Mouse (Mus musculus): Measurements from ENCODE around the gene Adgrb2.

The Adgrb2 gene

GRCm38 (mm10) chr4:130031146-130031545, 46.5 kb downstream of the Adgrb2 start:
- no peak for DNase-seq (ENCODE audit: low spot score)

GRCm38 (mm10) chr4:130033496-130033895, 48.8 kb downstream of the Adgrb2 start:
- no peak for DNase-seq (ENCODE audit: low spot score)

- DNase-seq (ENCODE audit: low spot score), result peak; percentile 76
These were observed 51.4 kb downstream of the Adgrb2 start for GRCm38 (mm10) chr4:130036112-130036511.

GRCm38 (mm10) chr4:130036573-130037401, 52.1 kb downstream of the Adgrb2 start:
- peak; percentile 60 for DNase-seq (ENCODE audit: low spot score)

GRCm38 (mm10) chr4:130039351-130039750, 54.7 kb downstream of the Adgrb2 start:
- DNase-seq (ENCODE audit: low spot score), result no peak

GRCm38 (mm10) chr4:130041076-130041475, 56.4 kb downstream of the Adgrb2 start:
- no peak for DNase-seq (ENCODE audit: low spot score)

- DNase-seq (ENCODE audit: low spot score), result no peak
These were observed 59.5 kb downstream of the Adgrb2 start for GRCm38 (mm10) chr4:130044211-130044610.

GRCm38 (mm10) chr4:130045609-130046008, 60.9 kb downstream of the Adgrb2 start:
- peak; percentile 43 for DNase-seq (ENCODE audit: low spot score)

GRCm38 (mm10) chr4:130047331-130048202, 62.9 kb downstream of the Adgrb2 start, which contains the start of gene Col16a1:
Col16a1 (plus strand) TSS chr4:130047840.
- DNase-seq (ENCODE audit: low spot score), result peak; percentile 86

GRCm38 (mm10) chr4:130048203-130048479, 63.5 kb downstream of the Adgrb2 start:
- DNase-seq (ENCODE audit: low spot score), result peak; percentile 41

- DNase-seq (ENCODE audit: low spot score), result no peak
These were observed 65.6 kb downstream of the Adgrb2 start for GRCm38 (mm10) chr4:130050056-130050824.

GRCm38 (mm10) chr4:130052283-130052682, 67.6 kb downstream of the Adgrb2 start:
- DNase-seq (ENCODE audit: low spot score), result no peak

GRCm38 (mm10) chr4:130053111-130053510, 68.4 kb downstream of the Adgrb2 start:
- no peak for DNase-seq (ENCODE audit: low spot score)

GRCm38 (mm10) chr4:130054727-130055126, 70.1 kb downstream of the Adgrb2 start:
- DNase-seq (ENCODE audit: low spot score), result no peak

GRCm38 (mm10) chr4:130055160-130056010, 70.7 kb downstream of the Adgrb2 start:
- no peak for DNase-seq (ENCODE audit: low spot score)

GRCm38 (mm10) chr4:130056011-130056322, 71.3 kb downstream of the Adgrb2 start:
- no peak for DNase-seq (ENCODE audit: low spot score)

GRCm38 (mm10) chr4:130056471-130056870, 71.8 kb downstream of the Adgrb2 start:
- no peak for DNase-seq (ENCODE audit: low spot score)

GRCm38 (mm10) chr4:130060937-130061336, 76.3 kb downstream of the Adgrb2 start:
- DNase-seq (ENCODE audit: low spot score), result no peak

- no peak for DNase-seq (ENCODE audit: low spot score)
These were observed 78.5 kb downstream of the Adgrb2 start for GRCm38 (mm10) chr4:130063191-130063590.

- DNase-seq (ENCODE audit: low spot score), result no peak
These were observed 82.1 kb downstream of the Adgrb2 start for GRCm38 (mm10) chr4:130066816-130067215.

- no peak for DNase-seq (ENCODE audit: low spot score)
These were observed 85.9 kb downstream of the Adgrb2 start for GRCm38 (mm10) chr4:130070523-130070922.

- no peak for DNase-seq (ENCODE audit: low spot score)
These were observed 87.1 kb downstream of the Adgrb2 start for GRCm38 (mm10) chr4:130071758-130072157.

All from embryo, embryonic 10.5 days (tissue).